Mouse (Mus musculus): ENCODE data around the gene Zfp800. TPM values are rescaled to one million over a fixed set of nuclear protein-coding genes. Genes with fewer than 3 reads are reported as not detected.

Zfp800 gene
- polyA plus RNA-seq, 1 experiment from 2014 or later, result 20.2 TPM

DNA sequence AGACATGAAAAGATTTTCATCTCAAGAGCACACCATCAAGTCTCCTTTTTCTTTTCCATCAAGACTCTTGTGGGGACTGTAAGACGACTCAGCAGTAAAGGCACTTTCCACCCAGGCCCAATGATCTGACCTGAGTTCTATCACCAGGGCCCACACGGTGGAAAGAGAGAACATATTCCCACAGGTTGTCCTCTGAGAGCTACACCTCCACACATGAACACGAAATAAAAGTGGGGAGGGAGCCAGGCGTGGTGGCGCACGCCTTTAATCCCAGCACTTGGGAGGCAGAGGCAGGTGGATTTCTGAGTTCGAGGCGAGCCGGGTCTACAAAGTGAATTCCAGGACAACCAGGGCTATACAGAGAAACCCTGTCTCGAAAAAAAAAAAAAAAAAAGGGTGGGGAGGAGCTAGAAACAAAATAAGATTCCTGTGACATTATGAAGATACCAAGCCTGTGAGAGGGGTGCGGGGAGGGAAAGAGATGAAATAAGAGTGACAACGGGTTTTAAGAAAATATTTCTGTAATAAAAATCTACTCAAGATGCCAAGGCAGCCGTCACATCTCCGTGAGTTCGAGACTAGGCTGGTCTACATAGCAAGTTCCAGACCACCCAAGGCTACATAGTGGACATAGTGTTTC, 25.0 kb upstream of the Zfp800 start:
- in situ Hi-C loops (cut with MboI; ENCODE audit: low pct_unique_long_range_greater_than_20kb), result loop anchor here (10.0 kb wide), 2 partner anchors 602 to 722 kb away; no protein-coding TSS in a partner anchor
- ATAC-seq, result no peak
- no peak for DNase-seq (ENCODE audit: low read depth, low spot score)
- no peak for TF ChIP-seq CTCF (IDR thresholded peaks at IDR 0.05)
- CTCF ChIA-PET, result interaction anchor here (0.8 to 1.4 kb wide), 5 partner anchors 38 to 601 kb away, joined by 3 to 6 read pairs (median 3); no protein-coding TSS in a partner anchor
- H3K27me3 ChIP-seq, result no peaks in the 10 kb centered on the region
- POLR2A ChIA-PET, result no interaction called here

DNA sequence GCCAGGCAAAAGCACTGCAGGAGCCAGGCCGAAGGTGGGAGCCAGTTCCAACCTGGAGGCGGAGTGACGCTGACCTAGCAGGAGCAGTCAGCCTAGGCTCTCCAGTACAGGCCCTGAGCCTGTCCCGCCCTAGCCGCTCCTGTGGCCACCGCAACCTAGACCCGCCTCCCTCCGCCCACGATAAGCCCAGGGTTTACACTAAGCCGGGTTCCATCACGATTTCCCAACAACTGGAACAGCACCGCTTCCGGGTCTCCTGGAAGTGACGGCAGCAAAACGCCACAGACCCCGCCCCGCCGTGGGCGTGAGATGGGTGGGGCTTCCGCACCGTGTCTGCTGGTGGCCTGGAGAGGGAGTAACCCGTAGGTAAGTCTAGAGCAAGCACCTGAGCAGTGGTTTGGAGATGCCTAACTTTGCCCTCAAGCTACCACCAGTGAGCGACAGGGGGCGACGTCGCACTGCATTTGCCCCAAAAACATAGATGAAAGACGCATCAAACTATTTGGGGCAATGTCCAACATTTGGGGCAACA, 23.7 kb upstream of the Zfp800 start:
- TF ChIP-seq CTCF (IDR thresholded peaks at IDR 0.05), result no peak
- peak; percentile 75 for DNase-seq (ENCODE audit: low read depth, low spot score)
- ChIA-PET POLR2A (interaction anchor here (0.6 kb wide), 1 partner anchor 497 kb away, joined by 3 read pairs; no protein-coding TSS in a partner anchor), CTCF (interaction anchor here (1.2 to 1.3 kb wide), 2 partner anchors 51 to 91 kb away, joined by 3 to 6 read pairs; no protein-coding TSS in a partner anchor)
- in situ Hi-C loops (cut with MboI; ENCODE audit: low pct_unique_long_range_greater_than_20kb), result loop anchor here (10.0 kb wide), 2 partner anchors 603 to 723 kb away; no protein-coding TSS in a partner anchor
- peak; percentile 88 for ATAC-seq
- H3K27me3 ChIP-seq, result no peaks in the 10 kb centered on the region

GRCm38 (mm10) chr6:28420865-28421264, 23.1 kb upstream of the Zfp800 start:
- ChIA-PET POLR2A (no interaction called here), CTCF (no interaction called here)
- H3K27me3 ChIP-seq, result no peaks in the 10 kb centered on the region
- DNase-seq (ENCODE audit: low read depth, low spot score), result no peak
- in situ Hi-C loops (cut with MboI; ENCODE audit: low pct_unique_long_range_greater_than_20kb), result loop anchor here (10.0 kb wide), 2 partner anchors 604 to 724 kb away; no protein-coding TSS in a partner anchor
- TF ChIP-seq CTCF (IDR thresholded peaks at IDR 0.05), result no peak
- no peak for ATAC-seq

GRCm38 (mm10) chr6:28420361-28420760, 22.6 kb upstream of the Zfp800 start:
- H3K27me3 ChIP-seq, result no peaks in the 10 kb centered on the region
- CTCF ChIA-PET, result no interaction called here
- POLR2A ChIA-PET, result no interaction called here
- DNase-seq (ENCODE audit: low read depth, low spot score) (no peak), ATAC-seq (no peak)
- in situ Hi-C loops (cut with MboI; ENCODE audit: low pct_unique_long_range_greater_than_20kb), result loop anchor here (10.0 kb wide), 2 partner anchors 604 to 724 kb away; no protein-coding TSS in a partner anchor
- no peak for TF ChIP-seq CTCF (IDR thresholded peaks at IDR 0.05)

DNA sequence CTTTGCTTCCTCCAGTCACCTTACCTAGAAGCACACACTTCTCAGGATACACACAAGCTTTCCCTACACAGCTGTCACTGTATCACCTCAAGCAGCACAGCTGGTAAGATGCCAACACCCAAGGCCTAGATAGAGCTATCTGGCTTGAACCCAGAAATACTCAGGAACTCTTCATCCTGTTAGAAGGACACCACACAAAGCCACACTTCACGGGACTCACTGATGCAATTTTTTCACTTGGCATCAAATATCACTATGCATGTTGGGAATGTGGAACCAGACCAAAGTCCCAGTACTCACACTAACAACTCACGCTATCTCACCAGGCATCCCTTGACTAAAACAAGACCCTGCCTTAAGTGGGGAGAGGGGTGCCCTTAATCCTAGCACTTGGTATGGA, 21.9 kb upstream of the Zfp800 start:
- H3K27me3 ChIP-seq, result no peaks in the 10 kb centered on the region
- in situ Hi-C loops (cut with MboI; ENCODE audit: low pct_unique_long_range_greater_than_20kb), result loop anchor here (5.0 to 10.0 kb wide), 3 partner anchors 157 to 725 kb away; no protein-coding TSS in a partner anchor
- DNase-seq (ENCODE audit: low read depth, low spot score) (no peak), ATAC-seq (no peak)
- no peak for TF ChIP-seq CTCF (IDR thresholded peaks at IDR 0.05)
- ChIA-PET CTCF (no interaction called here), POLR2A (no interaction called here)

DNA sequence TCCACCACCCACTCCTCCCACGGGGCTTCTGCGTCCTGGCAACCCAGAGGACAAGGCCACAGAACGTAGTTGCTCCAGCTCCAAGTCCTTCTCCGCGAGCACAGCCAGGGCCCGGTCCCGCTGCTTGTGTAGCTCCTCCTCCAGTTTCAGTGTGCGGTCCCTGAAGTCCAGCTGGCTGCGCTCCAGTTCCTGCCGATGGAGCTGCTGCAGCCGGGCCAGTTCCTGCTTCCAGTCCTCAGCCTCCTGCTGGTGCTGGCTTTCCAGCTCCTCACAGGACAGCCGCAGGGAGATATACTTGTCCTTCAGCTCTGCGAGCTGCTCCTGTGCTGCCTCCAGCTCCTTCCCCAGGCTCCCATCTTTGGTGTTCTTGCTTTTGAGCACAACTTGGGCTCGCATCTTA, 20.6 kb upstream of the Zfp800 start:
- no peak for DNase-seq (ENCODE audit: low read depth, low spot score)
- POLR2A ChIA-PET, result no interaction called here
- no peak for ATAC-seq

DNA sequence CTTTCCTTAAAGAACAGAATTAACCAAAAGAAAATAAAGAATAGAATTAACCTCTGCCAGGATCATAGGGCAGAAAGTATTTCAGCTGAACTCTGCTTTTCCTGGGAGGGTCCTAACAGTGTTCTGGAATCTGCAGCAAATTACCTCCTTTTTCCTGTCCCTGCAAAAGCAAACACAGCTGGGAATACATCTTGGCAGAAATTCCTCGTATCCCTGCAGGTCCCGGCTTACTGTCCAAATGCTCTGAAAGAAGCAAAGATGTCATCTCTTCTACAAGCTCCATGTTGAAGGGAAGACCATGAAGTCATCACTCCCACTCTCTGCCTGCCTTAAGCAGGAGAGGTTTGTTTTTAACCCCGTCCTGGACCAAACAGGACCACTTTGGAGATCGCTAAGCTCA, 19.2 kb upstream of the Zfp800 start:
- no peak for TF ChIP-seq CTCF (IDR thresholded peaks at IDR 0.05)
- H3K27me3 ChIP-seq, result no peaks in the 10 kb centered on the region
- POLR2A ChIA-PET, result no interaction called here
- in situ Hi-C loops (cut with MboI; ENCODE audit: low pct_unique_long_range_greater_than_20kb), result loop anchor here (5.0 kb wide), 1 partner anchor 155 kb away; no protein-coding TSS in a partner anchor
- CTCF ChIA-PET, result no interaction called here
- DNase-seq (ENCODE audit: low read depth, low spot score), result no peak
- no peak for ATAC-seq

More for the DNA sequence above, 20.6 kb upstream of the Zfp800 start:
- CTCF ChIA-PET, result no interaction called here
- H3K27me3 ChIP-seq, result no peaks in the 10 kb centered on the region
- TF ChIP-seq CTCF (IDR thresholded peaks at IDR 0.05), result no peak
- in situ Hi-C loops (cut with MboI; ENCODE audit: low pct_unique_long_range_greater_than_20kb), result loop anchor here (5.0 kb wide), 1 partner anchor 156 kb away; no protein-coding TSS in a partner anchor

GRCm38 (mm10) chr6:28411236-28411635, 13.4 kb upstream of the Zfp800 start:
- CTCF ChIA-PET, result no interaction called here
- DNase-seq (ENCODE audit: low read depth, low spot score), result no peak
- H3K27me3 ChIP-seq, result no peaks in the 10 kb centered on the region
- POLR2A ChIA-PET, result no interaction called here
- no peak for ATAC-seq
- in situ Hi-C loops (cut with MboI; ENCODE audit: low pct_unique_long_range_greater_than_20kb), result no loop called here
- no peak for TF ChIP-seq CTCF (IDR thresholded peaks at IDR 0.05)

DNA sequence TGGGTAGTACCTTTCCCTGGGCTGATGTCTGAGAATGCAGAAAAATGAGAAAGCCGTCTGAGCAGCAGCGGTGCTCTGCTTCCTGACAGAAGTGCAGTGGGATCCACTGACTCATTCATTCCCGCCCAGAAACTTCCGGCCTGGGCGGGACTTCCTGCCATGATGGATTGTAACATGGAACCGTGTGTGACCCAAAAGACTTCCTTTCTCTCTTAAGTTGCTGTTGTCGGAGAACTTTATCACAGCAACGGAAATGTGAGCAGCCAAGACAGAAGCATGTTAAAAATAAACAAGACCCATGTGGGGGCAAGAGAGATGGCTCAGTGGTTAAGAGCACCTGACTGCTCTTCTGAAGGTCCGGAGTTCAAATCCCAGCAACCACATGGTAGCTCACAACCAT, 12.2 kb upstream of the Zfp800 start:
- DNase-seq (ENCODE audit: low read depth, low spot score), result no peak
- TF ChIP-seq CTCF (IDR thresholded peaks at IDR 0.05), result no peak
- ATAC-seq, result no peak
- CTCF ChIA-PET, result no interaction called here
- no peaks in the 10 kb centered on the region for H3K27me3 ChIP-seq
- in situ Hi-C loops (cut with MboI; ENCODE audit: low pct_unique_long_range_greater_than_20kb), result no loop called here
- POLR2A ChIA-PET, result no interaction called here

DNA sequence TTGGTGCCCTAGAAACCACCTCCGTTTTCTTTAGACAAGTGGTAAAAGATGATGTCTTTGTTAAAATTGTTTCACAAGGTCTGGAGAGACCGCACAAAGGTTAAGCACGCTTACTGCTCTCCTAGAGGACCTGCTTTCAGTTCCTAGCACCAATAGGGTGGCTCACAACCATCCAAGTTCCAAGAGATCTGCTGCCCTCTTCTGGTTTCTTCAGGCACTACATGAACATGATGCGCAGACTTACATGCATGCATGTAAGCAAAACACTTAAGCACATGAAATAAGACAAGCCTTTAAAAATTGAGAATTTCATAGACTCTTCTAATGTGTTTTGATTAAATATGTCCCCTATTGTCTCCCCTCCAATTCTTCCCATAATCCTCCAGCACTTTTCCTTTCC, 2.0 kb upstream of the Zfp800 start:
- peaks cover 12% of the 10 kb centered on the region for H3K27me3 ChIP-seq
- ChIA-PET POLR2A (interaction anchor here (0.6 kb wide), 1 partner anchor 97 kb away, joined by 3 read pairs; no protein-coding TSS in a partner anchor), CTCF (no interaction called here)
- in situ Hi-C loops (cut with MboI; ENCODE audit: low pct_unique_long_range_greater_than_20kb), result loop anchor here (10.0 kb wide), 1 partner anchor 735 kb away; no protein-coding TSS in a partner anchor
- TF ChIP-seq CTCF (IDR thresholded peaks at IDR 0.05), result peak; percentile 23
- ATAC-seq (no peak), DNase-seq (ENCODE audit: low read depth, low spot score) (no peak)

GRCm38 (mm10) chr6:28398726-28399125, 921 bp upstream of the Zfp800 start:
- TF ChIP-seq CTCF (IDR thresholded peaks at IDR 0.05), result no peak
- no peak for ATAC-seq
- peaks cover 12% of the 10 kb centered on the region for H3K27me3 ChIP-seq
- no peak for DNase-seq (ENCODE audit: low read depth, low spot score)
- POLR2A ChIA-PET, result no interaction called here
- in situ Hi-C loops (cut with MboI; ENCODE audit: low pct_unique_long_range_greater_than_20kb), result loop anchor here (10.0 kb wide), 1 partner anchor 734 kb away; no protein-coding TSS in a partner anchor
- CTCF ChIA-PET, result no interaction called here

All from Patski (cell line).